Mouse (Mus musculus) heart, adult 2 months (tissue): ENCODE data around the gene Faxc. TPM values are rescaled to one million over a fixed set of nuclear protein-coding genes. Genes with fewer than 3 reads are reported as not detected.

Source experiments
- DNase-seq, 2 experiments: peaks; one replicate each; pipeline ENCODE4 v3.0.0; 2021
- H3K27ac ChIP-seq: fragments of 200-600 bp; 2 replicates; pipeline ENCODE4 v1.8.1; 2022
- H3K27me3 ChIP-seq: fragments of 200-500 bp; 2 replicates; pipeline ENCODE4 v1.6.1; 2012; ENCODE audit warnings: mild to moderate bottlenecking, low read length, inconsistent platforms, mixed read lengths; ENCODE audit not compliant: control insufficient read depth, insufficient read depth
- H3K36me3 ChIP-seq: fragments of 200-500 bp; 2 replicates; pipeline ENCODE4 v1.6.1; 2012; ENCODE audit warnings: low read length, inconsistent platforms; ENCODE audit not compliant: control insufficient read depth, insufficient read depth
- H3K4me1 ChIP-seq: fragments of 200-500 bp; 2 replicates; pipeline ENCODE4 v1.6.1; 2011; ENCODE audit warnings: low read length; ENCODE audit not compliant: control insufficient read depth, insufficient read depth
- H3K4me3 ChIP-seq: fragments of 200-600 bp; 2 replicates; pipeline ENCODE4 v1.8.1; 2022
- H3K79me2 ChIP-seq: fragments of 200-500 bp; replicated peaks from 2 replicates; pipeline ENCODE4 v1.6.1; 2012; ENCODE audit warnings: mild to moderate bottlenecking, inconsistent platforms, low read length, moderate library complexity, mixed read lengths; ENCODE audit not compliant: control insufficient read depth, insufficient read depth
- H3K9ac ChIP-seq: fragments of 200-500 bp; 2 replicates; pipeline ENCODE4 v1.6.1; 2012; ENCODE audit warnings: low read depth, mild to moderate bottlenecking, control low read depth, inconsistent platforms, low read length, mixed read lengths
- CTCF ChIP-seq: fragments of 200-600 bp; IDR thresholded peaks from 2 replicates; pipeline ENCODE4 v1.8.1; 2022; ENCODE audit warnings: antibody characterized with exemption, mild to moderate bottlenecking, moderate library complexity
- EP300 ChIP-seq: fragments of 200-500 bp; IDR thresholded peaks from 2 replicates; pipeline ENCODE4 v1.6.1; 2011; ENCODE audit warnings: low read depth, low read length, control low read depth; ENCODE audit not compliant: insufficient read depth
- POLR2A ChIP-seq: fragments of 200-500 bp; IDR thresholded peaks from 2 replicates; pipeline ENCODE4 v1.6.1; 2011; ENCODE audit warnings: mild to moderate bottlenecking, low read depth, low read length, control low read depth; ENCODE audit not compliant: insufficient read depth
- WGBS: fragments of 180-500 bp; shearing (Covaris S2); methylation state at CpG from one replicate; pipeline ENCODE4 v1.1.7; 2018; 5-methylcytosine and 5-hydroxymethylcytosine counted together
- intact Hi-C: fragments of 180-260 bp; cut with DNase I; formaldehyde crosslinking; loops from one replicate; pipeline ENCODE4 v1.15.1; 2025
- polyA plus RNA-seq: library from polyadenylated mRNA; depleted of rRNA; stranded (reverse); fragments of >200 nt; gene quantifications from 2 replicates; pipeline ENCODE4 v1.2.3, GENCODE M21; 2012; rRNA removed
- total RNA-seq, 2 experiments: library from RNA; stranded (reverse); gene quantifications; 2 replicates each; pipeline ENCODE4 v1.2.3; 2021

The Faxc gene
- total and polyA plus RNA-seq, 3 experiments = 0.27 to 0.93 (median 0.86) TPM

GRCm38 (mm10) chr4:21990580-21991235 is 59.6 kb downstream of the Faxc start:
- H3K27me3 ChIP-seq = no peaks in the 10 kb centered on the region
- TF ChIP-seq POLR2A = no peak
- no peak for TF ChIP-seq EP300
- peak; percentile 81 for TF ChIP-seq CTCF
- no peaks in the 10 kb centered on the region for H3K36me3 ChIP-seq
- 23% methylated on average over 3 of the region's 3 CpGs for WGBS
- H3K27ac ChIP-seq = no peak overlapping the region
- H3K9ac ChIP-seq = no peak overlapping the region
- intact Hi-C loops = loop anchor here (2.0 kb wide), 1 partner anchor 144 kb away; the partner anchor contains the start of gene Pnisr
- no peak for DNase-seq
- no peaks in the 10 kb centered on the region for H3K4me1 ChIP-seq
- no peak overlapping the region for H3K4me3 ChIP-seq
- H3K79me2 ChIP-seq = no peaks in the 10 kb centered on the region

GRCm38 (mm10) chr4:22017656-22018379 is 86.7 kb downstream of the Faxc start:
- Histone ChIP-seq H3K4me3 (no peak overlapping the region), H3K27me3 (no peaks in the 10 kb centered on the region), H3K9ac (no peak overlapping the region), H3K27ac (no peak overlapping the region), H3K36me3 (no peaks in the 10 kb centered on the region), H3K79me2 (no peaks in the 10 kb centered on the region), H3K4me1 (no peaks in the 10 kb centered on the region)
- WGBS = 9% methylated on average over 9 of the region's 9 CpGs
- TF ChIP-seq EP300 (no peak), POLR2A (no peak), CTCF (peak; percentile 82)
- DNase-seq = peak in 1 of 2 experiments; percentile 2
- intact Hi-C loops = no loop called here

GRCm38 (mm10) chr4:22018414-22018813 is 87.3 kb downstream of the Faxc start:
- no peak overlapping the region for H3K4me3 ChIP-seq
- DNase-seq = no peak
- H3K9ac ChIP-seq = no peak overlapping the region
- no peaks in the 10 kb centered on the region for H3K4me1 ChIP-seq
- no peaks in the 10 kb centered on the region for H3K79me2 ChIP-seq
- intact Hi-C loops = no loop called here
- H3K27me3 ChIP-seq = no peaks in the 10 kb centered on the region
- no peaks in the 10 kb centered on the region for H3K36me3 ChIP-seq
- H3K27ac ChIP-seq = no peak overlapping the region
- WGBS = 48% methylated on average over 5 of the region's 5 CpGs
- TF ChIP-seq POLR2A (no peak), EP300 (no peak), CTCF (no peak)

- H3K9ac ChIP-seq = no peak overlapping the region
- whole genome bisulfite sequencing = 79% methylated on average over 2 of the region's 2 CpGs
- H3K27me3 ChIP-seq = no peaks in the 10 kb centered on the region
- TF ChIP-seq CTCF = no peak
- TF ChIP-seq EP300 = no peak
- no peak for TF ChIP-seq POLR2A
- intact Hi-C loops = no loop called here
- no peaks in the 10 kb centered on the region for H3K36me3 ChIP-seq
- no peak overlapping the region for H3K27ac ChIP-seq
- H3K79me2 ChIP-seq = no peaks in the 10 kb centered on the region
- H3K4me1 ChIP-seq = no peaks in the 10 kb centered on the region
- DNase-seq = no peak
- no peak overlapping the region for H3K4me3 ChIP-seq
These were observed 98.8 kb downstream of the Faxc start for GRCm38 (mm10) chr4:22029951-22030350.

Other genes starting within 250 kb of the Faxc start
- gene Prdm13, start 245.4 kb upstream of the Faxc start, total RNA-seq = not detected
- not detected in 2 replicates for gene Prdm13, start 245.4 kb upstream of the Faxc start, polyA plus RNA-seq
- 10 to 100 TPM in 1 of 2 experiments, 1 to 10 TPM in 1; 9.3 to 14.1 TPM for gene Ccnc, start 203.6 kb upstream of the Faxc start, total RNA-seq
- 4.0 and 8.1 TPM in 2 replicates for gene Ccnc, start 203.6 kb upstream of the Faxc start, polyA plus RNA-seq
- 10 to 100 TPM; 10.4 to 12.8 TPM for gene Usp45, start 164.2 kb upstream of the Faxc start, total RNA-seq
- gene Usp45, start 164.2 kb upstream of the Faxc start, polyA plus RNA-seq = 1.9 and 4.2 TPM in 2 replicates
- 10 to 100 TPM; 16.5 to 16.6 TPM for gene Tstd3, start 164.1 kb upstream of the Faxc start, total RNA-seq
- gene Tstd3, start 164.1 kb upstream of the Faxc start, polyA plus RNA-seq = 7.5 and 12.2 TPM in 2 replicates
- gene Pnisr, start 83.7 kb upstream of the Faxc start, total RNA-seq = 10 to 100 TPM; 28.9 to 29.1 TPM
- gene Pnisr, start 83.7 kb upstream of the Faxc start, polyA plus RNA-seq = 33.3 and 61.6 TPM in 2 replicates
- gene Coq3, start 51.7 kb upstream of the Faxc start, total RNA-seq = 10 to 100 TPM; 35.6 to 36.4 TPM
- gene Coq3, start 51.7 kb upstream of the Faxc start, polyA plus RNA-seq = 14.6 and 28.1 TPM in 2 replicates